Mouse (Mus musculus) lung, postnatal 0 days (tissue): ENCODE measurements around the gene Psmd8.
"Not testable (repeated sequence)": the region's sequence is repeated elsewhere in the genome, so short reads cannot be mapped to it uniquely, and the experiment has no call there.

Experiments used
- CTCF ChIP-seq: IDR thresholded peaks from 2 replicates; pipeline ENCODE4 v1.5.1; 2016; ENCODE audit warnings: antibody characterized with exemption, mild to moderate bottlenecking
- EP300 ChIP-seq: IDR thresholded peaks from 2 replicates; pipeline ENCODE4 v1.6.1; 2016; ENCODE audit warnings: antibody characterized with exemption, mild to moderate bottlenecking, control low read depth

- TF ChIP-seq CTCF, EP300: not testable (repeated sequence)
Measured at GRCm38 (mm10) chr7:29212775-29213560, 32.5 kb upstream of the Psmd8 start.
